Mouse (Mus musculus) layer of hippocampus, postnatal 25 days (tissue): Measurements from ENCODE around the gene Atpif1. TPM values are rescaled to one million over a fixed set of nuclear protein-coding genes. Genes with fewer than 3 reads are reported as not detected.

ENCODE experiments used
- DNase-seq, 2 experiments: peaks; one replicate each; pipeline ENCODE4 v3.0.0; 2022; ENCODE audit warnings: mixed read lengths in 2 of 2, low spot score in 1 of 2; ENCODE audit errors: extremely low spot score in 1 of 2
- total RNA-seq, 2 experiments: library from RNA; stranded (reverse); gene quantifications; 2 replicates each; pipeline ENCODE4 v1.2.3; 2021

Gene Atpif1
- total RNA-seq, 2 experiments from 2014 or later = 461 to 496 TPM

DNA sequence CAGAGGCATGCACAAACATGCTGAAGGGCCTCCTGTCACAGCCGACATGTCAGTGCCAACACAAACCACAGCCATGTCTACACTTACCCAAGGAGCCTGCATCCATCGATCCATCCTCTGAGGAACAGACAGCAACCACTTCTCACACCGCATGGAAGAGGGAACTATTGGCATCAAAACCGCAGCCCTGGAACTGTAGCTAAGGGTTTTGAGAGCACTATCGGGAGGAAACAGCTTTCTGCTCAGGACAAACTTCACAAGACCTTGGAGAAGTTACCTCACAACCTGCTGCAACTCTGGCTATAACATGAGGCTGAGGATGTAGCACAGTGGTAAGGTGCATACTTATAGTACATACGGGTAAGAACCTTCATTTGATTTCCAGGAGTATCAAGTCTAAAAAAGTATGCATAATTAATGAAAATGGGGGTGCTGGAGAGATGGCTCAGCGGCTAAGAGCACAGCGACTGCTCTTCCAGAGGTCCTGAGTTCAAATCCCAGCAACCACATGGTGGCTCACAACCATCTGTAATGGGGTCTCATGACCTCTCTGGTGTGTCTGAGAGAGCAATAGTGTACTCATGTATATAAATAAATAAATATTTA, 5.4 kb downstream of the Atpif1 start:
- DNase-seq = no peak

DNA sequence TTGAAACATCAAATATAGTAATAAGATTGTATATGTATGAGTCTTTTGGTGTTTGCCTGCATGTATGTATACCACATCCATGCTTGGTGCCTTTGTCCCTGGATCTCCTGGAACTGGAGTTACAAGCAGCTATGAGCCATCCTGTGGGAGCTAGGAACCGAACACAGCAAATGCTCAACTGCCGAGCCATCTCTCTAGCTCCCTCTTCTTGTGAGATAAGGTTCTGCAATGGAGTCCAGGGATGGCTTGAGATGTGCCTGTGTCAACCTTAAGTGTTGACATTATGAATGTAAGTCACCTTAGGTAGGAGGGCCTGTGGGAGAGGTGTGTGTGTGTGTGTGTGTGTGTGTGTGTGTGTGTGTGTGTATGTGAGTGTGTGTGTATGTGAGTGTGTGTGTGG, 6.8 kb downstream of the Atpif1 start:
- no peak for DNase-seq

DNA sequence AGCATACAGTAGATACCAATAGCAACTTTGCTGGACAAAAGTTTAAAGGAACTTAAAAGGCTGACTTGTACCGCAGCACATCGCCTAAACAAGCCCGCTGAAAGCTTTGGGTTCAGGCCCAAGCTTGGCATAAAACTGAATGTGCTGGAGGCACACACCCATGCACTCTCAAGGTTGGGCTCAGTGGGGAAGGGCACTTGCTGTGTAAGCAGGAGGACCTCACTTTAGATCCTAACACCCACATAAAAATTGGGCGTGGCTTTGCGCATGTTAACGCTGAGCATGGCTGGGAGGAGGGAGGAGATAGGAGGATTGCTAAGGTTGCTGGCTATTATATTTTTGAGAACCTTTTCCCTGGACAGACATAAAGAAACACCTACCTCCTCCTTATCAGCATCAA, 8.7 kb downstream of the Atpif1 start:
- no peak for DNase-seq

DNA sequence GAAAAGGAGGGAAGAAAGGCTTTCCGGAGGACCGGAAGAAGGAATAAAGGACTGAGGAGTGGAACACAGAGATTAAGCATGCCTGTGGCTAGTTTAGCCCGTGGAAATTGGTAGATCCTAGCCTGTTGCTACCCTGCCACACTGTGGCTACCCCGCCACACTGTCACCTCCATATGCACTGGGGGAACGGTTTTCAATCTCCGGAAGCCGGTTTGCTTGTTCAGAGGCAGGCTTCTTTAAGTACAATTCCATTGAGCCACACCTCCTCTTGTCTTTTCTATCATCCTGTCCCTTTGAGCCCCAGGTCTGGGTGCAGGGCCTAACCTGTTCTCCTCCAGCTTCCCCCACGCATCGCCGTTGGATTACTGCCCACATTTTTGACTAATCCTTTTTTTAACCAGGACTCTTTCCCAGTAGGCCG, 9.1 kb downstream of the Atpif1 start:
- no peak for DNase-seq

DNA sequence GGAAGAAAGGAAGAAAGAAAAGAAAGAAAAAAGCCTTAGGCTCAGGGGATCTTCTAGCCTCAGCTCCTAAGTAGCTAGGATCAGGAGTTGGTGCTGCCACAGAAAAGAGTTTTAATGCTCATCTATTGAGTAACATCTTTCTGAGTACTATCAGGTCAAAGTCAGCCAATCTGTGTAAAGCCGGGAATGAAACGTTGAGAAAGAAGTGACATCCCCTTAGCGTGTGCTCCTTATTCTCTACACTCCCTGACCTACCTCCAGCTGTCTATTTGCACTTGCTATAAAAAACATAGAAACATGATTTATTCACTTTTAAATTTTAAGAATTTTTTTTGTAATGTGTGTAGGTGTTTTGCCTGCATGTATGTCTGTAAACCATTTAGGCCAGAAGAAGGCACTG, 14.3 kb downstream of the Atpif1 start:
- no peak for DNase-seq

DNA sequence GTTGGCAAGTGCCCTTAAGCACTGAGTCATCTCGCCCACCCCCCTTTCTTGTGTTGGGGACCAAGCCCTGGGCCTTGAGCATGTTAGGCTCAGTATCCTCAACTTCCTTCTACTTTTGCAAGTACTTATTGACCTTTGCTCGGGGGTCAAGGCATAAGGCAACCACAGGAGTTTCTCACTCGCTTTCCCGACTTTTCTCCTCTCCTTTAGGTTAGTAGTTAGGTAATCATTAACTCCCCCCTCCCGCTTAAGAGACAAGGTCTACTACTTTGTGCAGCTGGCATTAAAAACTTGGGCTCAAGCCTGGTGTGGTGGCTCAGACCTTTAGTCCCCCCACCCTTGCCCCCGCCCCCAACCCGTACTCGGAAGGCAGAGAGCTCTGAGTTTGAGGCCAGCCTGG, 15.4 kb downstream of the Atpif1 start:
- no peak for DNase-seq

DNA sequence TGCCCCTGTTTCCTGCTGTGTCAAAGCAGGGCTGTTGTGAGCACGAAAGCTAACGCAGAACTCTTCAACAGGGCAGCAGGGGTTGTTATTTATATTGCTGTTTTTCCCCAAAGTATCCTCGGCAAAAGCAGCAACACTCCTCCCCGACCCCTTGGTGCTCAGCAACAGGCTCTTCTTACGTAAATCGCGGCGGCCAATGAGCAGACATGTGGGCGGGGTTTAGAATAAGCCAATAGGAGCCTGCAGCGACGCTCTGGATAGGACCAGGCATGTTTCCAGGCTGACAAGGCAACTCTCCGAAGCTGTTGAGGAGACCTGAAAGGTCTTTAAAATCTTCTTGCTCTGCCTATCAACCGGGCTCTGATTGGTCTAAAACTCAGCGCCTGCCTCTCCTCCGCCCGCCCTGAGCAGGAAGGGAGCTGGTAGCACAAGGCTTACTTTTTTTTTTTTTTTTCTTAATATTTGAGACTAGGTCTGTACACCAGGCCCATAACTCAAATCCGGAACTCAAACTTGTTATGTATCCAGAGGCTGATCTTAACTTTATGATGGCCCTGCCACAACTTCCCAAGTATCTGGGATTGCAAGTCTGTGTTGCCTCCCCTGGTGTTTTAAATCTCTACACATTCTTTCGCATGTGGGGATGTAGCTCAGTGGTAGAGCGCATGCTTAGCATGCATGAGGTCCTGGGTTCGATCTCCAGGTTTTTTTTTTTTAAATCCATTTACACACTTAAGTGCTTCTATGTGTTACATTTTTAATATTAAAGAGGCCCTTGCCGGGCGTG, 17.9 kb downstream of the Atpif1 start:
- peak; percentile 56 to 75 for DNase-seq

DNA sequence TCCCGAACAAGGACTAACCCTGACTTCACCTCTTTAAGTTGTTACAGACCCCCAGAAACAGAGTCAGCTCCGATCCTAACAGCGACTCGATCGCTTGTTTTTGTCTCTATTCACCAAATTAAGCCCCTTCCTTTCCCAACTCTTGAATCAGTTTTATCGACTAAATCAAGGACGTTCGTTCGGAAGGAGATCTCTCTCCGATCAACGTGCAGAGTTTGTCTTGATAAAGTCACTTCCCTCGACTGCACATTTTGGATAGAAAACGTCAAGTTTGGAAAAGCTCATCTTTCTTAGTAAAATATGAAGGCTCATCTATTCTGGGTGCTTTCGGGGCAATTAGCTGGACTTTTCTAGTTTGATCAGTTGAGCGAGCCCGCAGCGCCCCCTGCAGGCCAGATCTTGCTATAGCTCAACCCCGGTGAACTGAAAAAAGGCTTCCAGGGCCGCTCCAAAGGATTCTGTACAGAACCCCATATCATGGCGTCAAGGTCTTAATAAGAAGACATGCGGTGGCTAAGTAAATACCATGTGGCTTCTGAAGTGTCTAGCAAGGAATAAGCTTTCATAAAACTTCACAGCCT, 18.8 kb downstream of the Atpif1 start:
- DNase-seq = peak; percentile 75 to 94

DNA sequence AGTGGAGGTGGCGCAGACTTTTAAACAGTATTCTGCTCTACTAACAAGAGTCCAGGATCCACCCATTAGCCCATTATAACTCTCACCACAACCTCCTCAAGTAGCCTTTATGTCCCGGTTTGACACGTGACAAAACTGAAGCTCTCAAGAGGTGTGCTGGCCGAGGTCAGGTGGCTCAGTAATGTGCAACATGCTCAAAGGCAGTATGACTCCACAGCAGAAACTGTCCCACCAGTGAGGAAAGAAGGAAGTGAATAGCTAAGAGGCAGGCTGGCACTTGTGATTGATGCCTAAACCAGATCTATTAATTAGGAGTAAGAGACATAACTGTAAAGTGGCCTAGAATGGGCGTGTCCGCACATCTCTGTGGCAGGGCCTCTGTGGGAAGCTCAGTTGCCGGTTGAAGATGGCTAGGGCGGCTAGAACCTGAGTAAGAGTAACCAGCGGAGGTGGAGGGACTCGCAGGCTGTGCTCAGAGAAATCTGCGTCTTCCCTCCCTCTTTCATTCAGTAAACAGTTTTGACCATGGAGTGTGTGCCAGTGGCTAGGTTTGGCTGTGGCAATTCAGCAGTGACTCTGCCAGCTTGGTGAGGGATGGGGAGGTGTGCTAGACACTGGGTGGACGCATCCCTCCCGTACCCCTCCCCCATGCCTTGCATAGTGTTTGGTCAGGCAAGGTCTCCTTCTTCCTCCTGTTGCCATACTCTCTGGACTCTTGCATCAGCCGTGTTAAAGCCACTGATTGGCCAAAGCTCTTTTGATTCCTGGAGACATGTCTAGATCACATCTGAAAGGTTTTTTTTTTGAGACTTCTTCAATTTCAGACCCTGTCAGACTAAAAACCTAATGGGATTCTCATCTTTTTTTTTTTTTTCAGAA, 19.8 kb downstream of the Atpif1 start:
- no peak for DNase-seq

DNA sequence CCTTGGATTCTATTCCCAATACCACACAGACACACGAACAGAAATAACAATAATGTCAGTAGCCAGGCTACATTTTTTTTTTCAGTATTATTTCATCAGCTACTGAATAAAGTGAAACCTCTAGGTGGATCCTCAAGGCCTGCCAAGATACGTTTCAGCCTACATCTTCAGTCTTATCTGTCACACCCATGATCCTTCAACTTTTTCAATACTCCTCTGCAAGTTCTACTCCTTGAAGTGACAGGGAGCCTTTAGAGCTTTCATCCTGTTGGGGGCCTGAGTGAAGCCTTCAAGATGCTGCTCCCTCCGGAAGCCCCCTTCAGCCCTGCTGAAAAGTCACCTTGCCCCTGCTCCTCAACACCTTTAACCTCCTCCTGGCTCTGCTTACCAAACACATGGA, 21.4 kb downstream of the Atpif1 start:
- no peak for DNase-seq

DNA sequence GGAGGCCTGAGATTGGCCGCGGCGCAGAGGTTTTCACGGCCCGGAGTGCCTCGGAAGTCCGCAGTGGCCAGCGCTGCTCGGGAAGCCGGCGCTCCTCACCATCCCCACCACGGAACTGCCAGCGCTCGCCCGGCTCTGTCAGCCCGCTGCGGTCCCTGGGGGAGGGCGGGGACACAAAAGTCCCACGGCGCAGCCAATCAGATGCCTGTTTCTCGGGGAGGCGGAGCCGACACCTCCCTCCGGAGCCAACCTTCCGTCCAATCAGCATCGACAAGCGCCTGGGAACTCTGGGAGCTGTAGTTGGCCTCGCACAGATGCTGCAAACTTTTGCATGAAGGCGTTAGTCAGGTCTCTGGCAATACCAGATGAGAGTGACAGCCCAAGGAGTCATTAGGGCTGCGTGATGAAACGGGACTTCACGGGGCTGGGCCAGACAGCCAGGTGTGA, 23.1 kb downstream of the Atpif1 start, which contains the start of gene Sesn2:
Gene Sesn2, minus strand, starts transcription at position 150 of the 447 bp plus-strand sequence.
- peak; percentile 89 to 91 for DNase-seq

DNA sequence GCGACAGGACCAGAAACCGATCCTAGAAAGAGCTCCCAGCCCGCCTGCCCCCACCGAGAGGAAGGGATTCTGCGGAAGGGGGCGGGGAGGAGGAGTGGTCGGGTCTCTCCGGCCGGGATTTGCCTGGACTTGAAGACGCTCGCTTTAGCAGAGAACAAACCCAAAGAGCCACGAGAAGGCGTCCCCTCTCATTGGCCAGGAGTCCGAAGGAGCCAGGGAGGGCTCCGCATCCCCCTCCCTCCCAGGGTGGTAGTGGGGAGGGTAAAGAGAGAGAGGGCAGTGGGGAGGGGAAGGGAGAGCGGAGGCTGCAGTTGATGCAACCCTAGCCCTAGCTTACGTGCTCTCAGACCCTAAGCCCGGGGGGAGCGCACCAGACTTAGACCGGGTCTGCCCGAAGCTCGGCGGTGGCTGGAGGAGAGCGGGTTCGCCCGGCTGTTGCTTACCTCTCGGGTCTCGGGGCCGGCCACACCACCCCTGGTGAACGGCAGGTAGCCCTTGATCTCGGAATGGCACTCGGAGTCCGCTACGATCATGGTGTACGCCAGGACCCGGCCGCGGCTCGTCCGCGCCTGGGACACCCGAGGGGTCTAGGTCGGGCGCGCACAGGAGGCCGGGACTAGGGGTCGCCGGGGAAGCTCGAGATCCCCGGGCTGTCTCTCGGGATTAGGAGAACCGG, 23.7 kb downstream of the Atpif1 start:
- DNase-seq = peak in 1 of 2 experiments; percentile 44

DNA sequence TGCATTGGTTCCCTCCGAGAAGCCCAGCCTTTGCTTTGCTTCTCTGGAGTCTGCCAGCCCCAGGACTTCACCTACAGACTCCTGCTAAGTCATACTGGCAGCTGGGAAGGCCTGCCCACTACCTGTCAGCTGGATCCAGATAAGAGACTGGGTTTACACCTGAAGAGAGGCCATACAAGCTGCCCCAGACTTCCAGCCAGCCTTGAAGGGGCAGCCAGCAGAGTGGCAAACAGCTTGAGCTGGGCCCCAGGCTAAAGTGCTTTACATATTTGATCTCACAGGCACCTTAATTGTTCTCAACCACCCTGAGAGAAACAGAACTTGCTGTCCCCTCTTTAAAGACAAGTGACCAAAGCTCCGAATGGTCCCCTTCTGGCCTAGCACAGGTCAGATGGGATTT, 26.2 kb downstream of the Atpif1 start:
- no peak for DNase-seq

DNA sequence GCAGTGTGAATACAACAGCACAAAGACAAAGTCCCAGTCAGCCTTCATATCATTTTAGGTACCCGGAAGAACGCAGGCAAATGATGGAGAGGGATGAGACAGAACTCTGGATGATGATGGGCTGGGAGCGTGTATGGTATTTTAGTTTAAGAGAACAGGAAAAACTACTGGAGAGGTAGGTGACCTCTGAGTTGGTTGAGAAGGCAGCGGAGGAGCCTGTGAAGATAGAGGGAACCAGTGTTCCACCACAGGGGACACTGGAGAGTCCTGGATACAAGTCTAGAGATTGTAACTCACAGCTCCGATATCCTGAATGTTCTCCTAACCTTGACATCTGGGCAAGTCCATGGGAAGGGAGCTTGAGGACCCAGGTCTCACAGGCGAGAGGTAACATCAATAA, 27.2 kb downstream of the Atpif1 start:
- DNase-seq = no peak

DNA sequence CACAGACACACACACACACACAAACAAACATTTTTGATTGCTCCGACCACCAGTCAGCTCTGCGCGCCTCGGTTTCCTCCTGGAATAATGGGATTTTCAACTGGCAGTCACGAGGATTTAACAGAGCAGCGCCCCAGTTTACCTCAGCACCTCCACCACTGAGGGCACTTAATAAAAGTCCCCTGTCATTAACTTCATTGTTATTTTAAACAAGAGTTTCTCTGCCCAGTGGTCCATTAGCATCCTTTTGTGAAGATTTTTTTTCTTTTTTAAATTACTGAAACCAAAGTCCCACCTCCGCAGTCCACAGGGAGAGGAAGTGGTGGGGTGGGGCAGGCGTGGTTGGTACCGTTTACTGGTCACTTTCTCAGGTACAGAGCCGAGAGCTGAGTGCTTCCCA, 27.7 kb downstream of the Atpif1 start:
- no peak for DNase-seq

DNA sequence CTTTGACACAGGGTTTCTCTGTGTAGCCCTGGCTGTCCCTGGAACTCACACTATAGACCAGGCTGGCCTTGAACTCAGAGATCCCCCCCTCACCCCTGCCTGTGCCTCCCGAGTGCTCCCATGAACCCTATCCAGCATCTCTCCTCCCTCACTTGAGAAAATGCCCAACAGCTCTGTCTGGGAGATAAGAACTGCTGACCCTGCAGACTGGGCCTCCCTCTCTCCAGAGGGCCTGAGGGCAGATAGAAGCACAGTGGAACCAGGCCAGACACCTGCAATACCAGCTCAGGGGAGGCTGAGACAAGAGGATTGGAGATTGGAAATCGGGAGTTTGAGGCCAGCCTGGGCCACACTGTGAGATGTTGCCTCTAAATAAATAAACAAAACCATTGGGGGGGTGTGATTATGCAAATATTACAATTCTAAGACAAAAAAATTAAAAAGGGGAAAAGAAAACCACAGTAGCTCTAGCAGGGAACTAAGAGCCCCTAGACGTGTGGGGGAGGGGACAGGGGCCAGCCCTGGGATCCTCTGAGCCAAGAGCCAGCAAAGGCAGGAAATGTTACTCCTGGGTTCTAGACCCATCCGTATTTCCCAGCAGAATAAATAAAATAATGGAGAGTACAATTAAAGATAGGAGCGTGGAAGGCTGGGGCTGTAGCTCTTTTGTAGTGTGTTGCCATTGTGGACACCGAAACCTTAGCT, 28.3 kb downstream of the Atpif1 start:
- no peak for DNase-seq

DNA sequence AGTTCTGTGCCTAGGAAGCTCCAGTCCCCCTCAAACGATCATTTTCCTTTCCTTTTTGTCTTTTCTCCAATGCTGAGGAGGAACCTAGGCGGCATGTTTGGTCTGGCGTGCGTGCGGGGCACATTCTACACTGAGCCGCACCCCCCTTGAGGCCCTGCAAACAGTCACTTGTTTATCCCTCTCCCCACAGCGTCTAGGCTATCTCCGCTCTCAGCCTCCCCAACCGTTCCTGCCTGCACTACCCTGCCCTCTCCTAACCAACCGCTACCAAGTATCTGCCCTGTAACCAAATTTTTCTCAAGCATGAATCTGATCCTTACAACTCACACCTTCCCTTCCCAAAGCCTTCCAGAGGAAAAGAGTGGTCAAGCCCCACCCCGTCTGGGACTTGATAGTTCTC, 30.1 kb downstream of the Atpif1 start:
- no peak for DNase-seq

DNA sequence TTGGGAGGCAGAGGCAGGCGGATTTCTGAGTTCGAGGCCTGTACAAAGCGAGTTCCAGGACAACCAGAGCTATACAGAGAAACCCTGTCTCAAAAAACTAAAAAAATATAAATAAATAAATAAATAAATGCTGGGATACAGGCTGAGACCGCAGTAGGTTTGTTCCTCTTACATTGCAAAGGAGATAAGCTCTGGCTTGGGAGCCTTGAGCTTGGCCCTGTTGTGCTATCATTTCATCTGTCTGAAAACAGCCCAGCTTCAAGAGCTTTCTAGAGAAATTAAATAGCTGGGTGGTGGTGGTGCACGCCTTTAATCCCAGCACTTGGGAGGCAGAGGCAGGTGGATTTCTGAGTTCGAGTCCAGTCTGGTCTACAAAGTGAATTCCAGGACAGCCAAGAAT, 31.8 kb downstream of the Atpif1 start:
- DNase-seq = no peak

DNA sequence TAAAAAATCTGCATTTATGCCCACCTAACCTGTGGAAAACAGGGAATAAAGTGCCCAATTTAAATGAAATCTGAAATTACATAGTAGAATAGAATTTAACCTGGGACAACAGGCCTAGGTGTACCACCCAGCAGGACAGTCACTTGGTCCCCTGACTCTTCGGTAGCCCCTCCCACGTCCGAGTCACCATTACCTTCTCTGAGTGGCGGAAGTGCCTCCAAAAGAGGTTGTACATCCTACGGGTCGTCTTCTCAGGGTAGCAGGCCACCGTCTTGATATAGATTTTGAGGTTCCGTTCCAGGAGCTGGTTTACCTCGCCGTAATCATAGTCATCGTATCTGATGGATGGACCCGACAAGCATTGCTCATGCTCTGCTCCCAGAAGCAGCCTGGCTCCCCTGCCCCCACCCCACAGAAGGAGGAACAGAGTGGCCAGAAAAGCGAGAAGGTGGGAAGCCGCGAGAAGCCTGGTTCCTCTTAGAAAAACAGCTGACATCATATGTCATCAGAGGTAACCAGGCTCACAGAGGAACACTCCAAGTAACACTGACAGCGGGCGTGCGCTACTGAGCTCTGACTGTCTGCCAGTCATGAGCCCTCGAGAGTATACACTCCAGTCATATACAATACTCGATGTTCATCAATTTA, 39.1 kb downstream of the Atpif1 start:
- no peak for DNase-seq
